Mouse (Mus musculus): ENCODE measurements around the gene Zkscan17.

- TF ChIP-seq TAL1 (IDR thresholded peaks at IDR 0.05; ENCODE audit: low read length) (no peak), GATA1 (IDR thresholded peaks at IDR 0.05; ENCODE audit: low read length) (no peak)
These were observed 35.8 kb upstream of the Zkscan17 start for GRCm38 (mm10) chr11:59562336-59562735.

Data from erythroblast, embryonic 14.5 days (primary cell).